Mouse (Mus musculus) G1E (cell line): Measurements from ENCODE around the gene Vps52.

Source experiments
- CTCF ChIP-seq: IDR thresholded peaks from 2 replicates; pipeline ENCODE4 v1.5.1; 2012; ENCODE audit warnings: low read depth, low read length, inconsistent platforms, mixed read lengths
- GATA1 ChIP-seq: IDR thresholded peaks from 2 replicates; pipeline ENCODE4 v1.6.1; 2012; ENCODE audit warnings: borderline replicate concordance, low read length, inconsistent platforms, mixed read lengths
- GATA2 ChIP-seq: IDR thresholded peaks from 2 replicates; pipeline ENCODE4 v1.6.1; 2012; ENCODE audit warnings: low read depth, low read length, inconsistent platforms, borderline replicate concordance

GRCm38 (mm10) chr17:33977861-33978557, 22.4 kb downstream of the Vps52 start:
- TF ChIP-seq CTCF (no peak), GATA1 (no peak), GATA2 (no peak)
